Mouse (Mus musculus) liver, adult 2 months (tissue): ENCODE measurements at regions not wholly inside any gene's neighbourhood (a gene's known extent, or its start where the extent isn't known, plus 50 kb on each side); places are given as distances from the start of the nearest gene placed in this dataset.

Source experiments
- CTCF ChIP-seq: fragments of 200-500 bp; IDR thresholded peaks from 2 replicates; pipeline ENCODE4 v1.5.1; 2011; ENCODE audit warnings: low read depth, low read length, control low read depth
- POLR2A ChIP-seq: fragments of 200-500 bp; IDR thresholded peaks from 2 replicates; pipeline ENCODE4 v1.6.1; 2011; ENCODE audit warnings: low read length, control low read depth; ENCODE audit not compliant: insufficient read depth; ENCODE audit errors: extremely low read depth

DNA sequence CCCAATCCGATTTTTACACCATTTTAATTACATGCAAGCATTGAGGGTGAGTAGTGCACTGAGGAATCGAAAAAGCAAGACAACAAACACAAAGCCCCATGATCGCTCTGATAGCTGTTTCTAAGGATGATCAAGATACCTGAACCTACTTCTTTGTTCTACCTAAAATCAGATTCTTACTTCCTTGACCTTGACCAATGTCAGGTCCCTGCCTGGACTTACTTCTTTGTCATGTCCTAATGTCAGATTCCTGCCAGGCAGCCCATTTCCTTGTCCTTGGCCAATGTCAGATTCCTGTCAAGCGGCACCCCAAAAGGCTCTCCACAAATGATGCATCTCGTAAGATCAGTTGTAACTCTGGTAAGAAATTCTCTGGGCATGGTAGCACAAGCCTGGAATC lies 58.0 kb upstream of the Abhd2 start:
- no peak for TF ChIP-seq POLR2A
- TF ChIP-seq CTCF, result no peak
